12 mouse cellular contexts compared by ENCODE assay signal in genomic region chr12:85974030-85974429, GRCm38 (mm10).
DNase-seq lines count a peak whose midpoint lies in the region; ATAC-seq and TF ChIP-seq lines count a peak whose summit lies in the region.
"Had no signal": no experiment of that assay in that cellular context is flagged by ENCODE, and none has a peak within 500 bp of the region (broad histone marks: within the 10 kb centered on the region; RNA-seq: fewer than 3 reads in every experiment).

No protein-coding gene starts in this region.

- H3K27ac ChIP-seq in kidney, embryonic 15.5 days: peak overlapping the region; percentile 66
- peak overlapping the region; percentile 60 for H3K27ac ChIP-seq in embryonic fibroblast, embryonic 13.5 days (ENCODE audit: insufficient read depth, low read length)
- H3K27ac ChIP-seq: hindbrain, embryonic 10.5 days; liver, embryonic 13.5 days; neural tube, embryonic 15.5 days had no signal

- H3K4me3 ChIP-seq in kidney, embryonic 15.5 days (replicated peaks): no peak overlapping the region
- no peak overlapping the region for H3K4me3 ChIP-seq in C2C12 (ENCODE audit: insufficient read depth, poor library complexity, severe bottlenecking)
- no peak overlapping the region for H3K4me3 ChIP-seq in embryonic fibroblast, embryonic 13.5 days (ENCODE audit: insufficient read depth, low read length)
- H3K4me3 ChIP-seq: hindbrain, embryonic 10.5 days; liver, embryonic 13.5 days; neural tube, embryonic 15.5 days had no signal

- WGBS in kidney, embryonic 15.5 days: 55% methylated on average over 4 of the region's 4 CpGs

- H3K4me2 ChIP-seq in kidney, embryonic 15.5 days: no peak overlapping the region
- H3K4me2 ChIP-seq: liver, embryonic 13.5 days; neural tube, embryonic 15.5 days had no signal

- H3K36me3 ChIP-seq in kidney, embryonic 15.5 days: peaks cover 2% of the 10 kb centered on the region; the same call in 1 of the 2 replicates
- no peaks in the 10 kb centered on the region for H3K36me3 ChIP-seq in C2C12 (ENCODE audit: control insufficient read depth, insufficient read depth)
- H3K36me3 ChIP-seq: liver, embryonic 13.5 days; neural tube, embryonic 15.5 days had no signal

- H3K79me3 ChIP-seq in C2C12 (ENCODE audit: low read depth): peaks cover 6% of the 10 kb centered on the region

- intact Hi-C loops in heart, postnatal 25 days (cut with DNase I): no loop called here

- peaks cover 70% of the 10 kb centered on the region for H3K79me2 ChIP-seq in C2C12 (ENCODE audit: control insufficient read depth, insufficient read depth)

- ATAC-seq in kidney, embryonic 15.5 days (replicated peaks; ENCODE audit: low FRiP score): no peak

- no peaks in the 10 kb centered on the region for H3K27me3 ChIP-seq in kidney, embryonic 15.5 days
- no peaks in the 10 kb centered on the region for H3K27me3 ChIP-seq in C2C12 (ENCODE audit: control insufficient read depth, insufficient read depth, insufficient read length)
- H3K27me3 ChIP-seq: liver, embryonic 13.5 days; neural tube, embryonic 15.5 days had no signal

- H3K9ac ChIP-seq in kidney, embryonic 15.5 days: no peak overlapping the region
- H3K9ac ChIP-seq: liver, embryonic 13.5 days; neural tube, embryonic 15.5 days had no signal

- no peak overlapping the region for H3ac ChIP-seq in C2C12 (ENCODE audit: control insufficient read depth, insufficient read length, low read depth)

- peaks cover 20% of the 10 kb centered on the region for H3K4me1 ChIP-seq in kidney, embryonic 15.5 days
- H3K4me1 ChIP-seq in embryonic fibroblast, embryonic 13.5 days (ENCODE audit: control insufficient read depth, insufficient read depth, low read length): peaks cover 4% of the 10 kb centered on the region
- H3K4me1 ChIP-seq: hindbrain, embryonic 10.5 days had no signal

- TF ChIP-seq CTCF in C2C12 (IDR thresholded peaks at IDR 0.05; ENCODE audit: control insufficient read depth, insufficient read depth, insufficient read length): no peak
- TF ChIP-seq CTCF in embryonic fibroblast, embryonic 13.5 days (IDR thresholded peaks at IDR 0.05; ENCODE audit: borderline replicate concordance, insufficient read depth, low read length): no peak

- no peak for DNase-seq in kidney, postnatal 36 days
- DNase-seq in heart, postnatal 25 days (ENCODE audit: low spot score): peak; percentile 25
- no peak for DNase-seq in embryo, embryonic 11 days
- DNase-seq in layer of hippocampus, adult 9-10 months (ENCODE audit: low spot score): no peak
- no peak for DNase-seq in embryo, embryonic 10 days (ENCODE audit: low spot score)
- DNase-seq: adrenal gland, postnatal 36 days; liver, embryonic 13.5 days had no signal

- TF ChIP-seq POLR2A in embryonic fibroblast, embryonic 13.5 days (IDR thresholded peaks at IDR 0.05; ENCODE audit: low read depth, low read length): no peak

- no peaks in the 10 kb centered on the region for H3K9me3 ChIP-seq in kidney, embryonic 15.5 days (replicated peaks)
- H3K9me3 ChIP-seq: hindbrain, embryonic 10.5 days; liver, embryonic 13.5 days; neural tube, embryonic 15.5 days had no signal

TF ChIP-seq in C2C12, 6 proteins besides CTCF, POLR2A, EP300 and RAD21:
- TF ChIP-seq MAX (IDR thresholded peaks at IDR 0.05): peak; percentile 26
- peak; percentile 39 for TF ChIP-seq USF1 (IDR thresholded peaks at IDR 0.05; ENCODE audit: low read depth)
- TF ChIP-seq CEBPB (IDR thresholded peaks at IDR 0.05; ENCODE audit: low read depth): no peak
